Mouse (Mus musculus) liver, embryonic 13.5 days (tissue): ENCODE data around the gene Cbx2. TPM values are rescaled to one million over a fixed set of nuclear protein-coding genes. Genes with fewer than 3 reads are reported as not detected.

Source experiments
- ATAC-seq: fragments of 200-750 bp; cut with Nextera tagmentation; 2 replicates; pipeline ENCODE4 v1.8.0; 2017; ENCODE audit warnings: low read depth, mild to moderate bottlenecking, moderate number of reproducible peaks, moderate library complexity
- DNase-seq: peaks from one replicate; pipeline ENCODE4 v3.0.0; 2022
- H3K27ac ChIP-seq: fragments of 300-500 bp; sonication (generic); 2 replicates; pipeline ENCODE4 v1.5.1; 2015; ENCODE audit warnings: moderate library complexity, mild to moderate bottlenecking, inconsistent platforms
- H3K27me3 ChIP-seq: fragments of 300-500 bp; sonication (generic); 2 replicates; pipeline ENCODE4 v1.6.1; 2015; ENCODE audit warnings: mild to moderate bottlenecking, inconsistent platforms
- H3K36me3 ChIP-seq: fragments of 300-500 bp; sonication (generic); 2 replicates; pipeline ENCODE4 v1.6.1; 2015; ENCODE audit warnings: mild to moderate bottlenecking, inconsistent platforms
- H3K4me1 ChIP-seq: fragments of 300-500 bp; sonication (generic); replicated peaks from 2 replicates; pipeline ENCODE4 v1.6.1; 2015; ENCODE audit warnings: inconsistent platforms
- H3K4me2 ChIP-seq: fragments of 300-500 bp; sonication (generic); 2 replicates; pipeline ENCODE4 v1.6.1; 2015; ENCODE audit warnings: inconsistent platforms, mild to moderate bottlenecking, moderate library complexity
- H3K4me3 ChIP-seq: fragments of 300-500 bp; sonication (generic); replicated peaks from 2 replicates; pipeline ENCODE4 v1.5.1; 2015; ENCODE audit warnings: mild to moderate bottlenecking, inconsistent platforms
- H3K9ac ChIP-seq: fragments of 300-500 bp; sonication (generic); 2 replicates; pipeline ENCODE4 v1.6.1; 2015; ENCODE audit warnings: mild to moderate bottlenecking, inconsistent platforms
- H3K9me3 ChIP-seq: fragments of 300-500 bp; sonication (generic); replicated peaks from 2 replicates; pipeline ENCODE4 v1.6.1; 2016; ENCODE audit warnings: inconsistent platforms
- WGBS: fragments of 180-500 bp; shearing (Covaris S2); methylation state at CpG from one replicate; pipeline ENCODE4 v1.1.7; 2015; ENCODE audit not compliant: insufficient replicate concordance; 5-methylcytosine and 5-hydroxymethylcytosine counted together
- polyA plus RNA-seq: library from polyadenylated mRNA; unstranded; fragments of >200 nt; fragmentation: Nextera tagmentation; extraction: Ambion mirVana; gene quantifications from 2 replicates; pipeline ENCODE4 v1.2.1, GENCODE M21; 2015

The Cbx2 gene
- polyA plus RNA-seq: 3.8 and 4.1 TPM in 2 replicates

DNA sequence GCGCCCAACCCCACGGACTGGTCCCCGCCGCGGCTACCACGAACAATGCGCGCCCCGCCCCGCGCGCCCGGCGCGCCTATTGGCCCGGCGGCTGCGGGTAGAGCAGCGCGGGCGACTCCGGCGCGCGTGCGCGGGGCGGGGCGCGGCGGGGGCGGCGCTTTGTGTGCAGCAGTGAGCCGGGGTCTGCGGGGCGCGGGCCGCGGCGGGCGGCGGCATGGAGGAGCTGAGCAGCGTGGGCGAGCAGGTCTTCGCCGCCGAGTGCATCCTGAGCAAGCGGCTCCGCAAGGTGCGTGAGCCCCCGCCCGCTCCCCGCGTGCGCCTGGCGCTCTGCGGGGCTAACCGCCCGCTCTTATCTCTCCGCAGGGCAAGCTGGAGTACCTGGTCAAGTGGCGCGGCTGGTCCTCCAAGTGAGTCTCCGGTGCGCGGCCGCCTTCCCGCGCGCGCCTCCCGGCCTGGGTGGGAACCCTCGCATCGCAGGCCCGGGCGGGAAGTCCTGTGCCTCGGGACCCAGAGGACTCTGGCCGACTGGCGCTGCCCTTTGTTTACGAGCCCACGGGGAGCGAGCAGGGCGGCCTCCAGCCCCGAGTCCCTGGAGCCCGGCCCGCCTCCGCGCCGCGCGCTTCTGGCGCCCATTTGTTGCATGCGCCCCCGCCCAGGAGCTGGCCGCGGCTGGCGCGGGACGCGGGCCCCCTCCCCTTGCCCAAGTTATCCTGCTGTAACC, at the start of gene Cbx2:
TSS of gene Cbx2 (plus strand) at position 68 of the 721 bp plus-strand sequence.
- DNase-seq (peak; percentile 45), ATAC-seq (peak; percentile 79)
- Histone ChIP-seq H3K9me3 (no peaks in the 10 kb centered on the region), H3K9ac (peak within 1 kb of the TSS; percentile 70), H3K4me2 (peak within 1 kb of the TSS; percentile 79), H3K27ac (no peak within 1 kb of the TSS; the same call in 1 of the 2 replicates), H3K4me3 (peak within 1 kb of the TSS; percentile 69), H3K27me3 (peaks cover 68% of the 10 kb centered on the region), H3K4me1 (peaks cover 32% of the 10 kb centered on the region), H3K36me3 (peaks cover 16% of the 10 kb centered on the region)
- WGBS: under 1% methylated on average over 84 of the region's 99 CpGs

GRCm38 (mm10) chr11:118974340-118974739, 48.4 kb upstream of the Cbx2 start:
- ATAC-seq (no peak), DNase-seq (no peak)
- WGBS: 64% methylated on average over 7 of the region's 7 CpGs
- H3K4me3 ChIP-seq: no peak overlapping the region
- no peak overlapping the region for H3K9ac ChIP-seq
- no peak overlapping the region for H3K27ac ChIP-seq
- no peaks in the 10 kb centered on the region for H3K36me3 ChIP-seq
- no peaks in the 10 kb centered on the region for H3K4me1 ChIP-seq
- no peaks in the 10 kb centered on the region for H3K9me3 ChIP-seq
- peaks cover 31% of the 10 kb centered on the region for H3K27me3 ChIP-seq
- H3K4me2 ChIP-seq: no peak overlapping the region

GRCm38 (mm10) chr11:118975427-118975826, 47.3 kb upstream of the Cbx2 start:
- Histone ChIP-seq H3K9me3 (no peaks in the 10 kb centered on the region), H3K9ac (no peak overlapping the region), H3K4me1 (no peaks in the 10 kb centered on the region), H3K27me3 (peaks cover 32% of the 10 kb centered on the region), H3K27ac (no peak overlapping the region), H3K4me3 (no peak overlapping the region), H3K36me3 (no peaks in the 10 kb centered on the region), H3K4me2 (peak overlapping the region; percentile 38)
- 2% methylated on average over 10 of the region's 10 CpGs for WGBS
- DNase-seq: peak; percentile 26
- no peak for ATAC-seq

DNA sequence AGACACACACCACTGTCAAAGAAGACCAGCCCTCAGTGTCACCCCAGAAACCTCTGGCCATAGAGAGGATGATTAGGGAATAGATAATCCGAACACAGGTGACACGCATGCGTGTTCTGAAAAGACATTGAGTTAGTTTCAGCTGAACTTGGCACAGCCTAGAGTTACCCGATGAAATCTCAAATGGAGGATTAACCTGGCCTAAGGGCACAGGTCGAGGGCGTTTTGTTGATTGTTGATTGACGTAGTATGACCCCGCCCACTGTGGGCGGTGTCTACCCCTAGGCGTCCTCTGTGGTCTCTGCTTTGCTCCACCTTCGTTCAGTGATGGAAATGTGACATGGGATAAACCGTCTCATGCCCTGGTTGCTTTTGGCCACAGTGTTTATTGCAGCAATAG, 46.8 kb upstream of the Cbx2 start:
- H3K9me3 ChIP-seq: no peaks in the 10 kb centered on the region
- DNase-seq (no peak), ATAC-seq (peak; percentile 29; the same call in 1 of the 2 replicates)
- no peak overlapping the region for H3K9ac ChIP-seq
- H3K4me3 ChIP-seq: no peak overlapping the region; the same call in 1 of the 2 replicates
- H3K27ac ChIP-seq: no peak overlapping the region
- no peaks in the 10 kb centered on the region for H3K36me3 ChIP-seq
- no peaks in the 10 kb centered on the region for H3K4me1 ChIP-seq
- peak overlapping the region; percentile 38 for H3K4me2 ChIP-seq
- 17% methylated on average over 12 of the region's 12 CpGs for WGBS
- H3K27me3 ChIP-seq: peaks cover 30% of the 10 kb centered on the region

DNA sequence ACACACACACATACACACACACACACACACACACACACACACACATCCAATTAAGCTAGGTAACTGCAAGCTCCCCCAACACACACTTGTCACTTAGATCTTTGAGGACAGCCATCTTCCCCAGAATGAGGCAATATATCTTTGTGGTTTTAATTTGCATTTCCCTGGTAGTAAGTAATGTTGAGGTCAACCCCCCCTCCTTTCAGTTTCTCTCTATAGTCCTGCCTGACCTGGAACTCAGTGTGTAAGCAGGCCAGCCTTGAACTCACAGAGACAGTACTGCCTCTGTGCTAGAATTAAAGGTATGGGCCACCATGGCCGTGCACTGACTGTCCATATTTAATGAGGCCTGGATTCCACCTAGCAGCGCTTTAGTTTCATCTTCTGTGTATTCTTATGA, 42.4 kb upstream of the Cbx2 start:
- no peak overlapping the region for H3K9ac ChIP-seq
- no peaks in the 10 kb centered on the region for H3K4me1 ChIP-seq
- no peaks in the 10 kb centered on the region for H3K36me3 ChIP-seq
- 59% methylated on average over 2 of the region's 2 CpGs for WGBS
- H3K27me3 ChIP-seq: peaks cover 20% of the 10 kb centered on the region
- ATAC-seq (no peak), DNase-seq (no peak)
- no peak overlapping the region for H3K4me2 ChIP-seq
- H3K27ac ChIP-seq: no peak overlapping the region
- H3K4me3 ChIP-seq: no peak overlapping the region
- H3K9me3 ChIP-seq: no peaks in the 10 kb centered on the region

GRCm38 (mm10) chr11:118981012-118981776, 41.6 kb upstream of the Cbx2 start:
- no peak overlapping the region for H3K4me2 ChIP-seq
- no peak for DNase-seq
- WGBS: 41% methylated on average over 18 of the region's 18 CpGs

DNA sequence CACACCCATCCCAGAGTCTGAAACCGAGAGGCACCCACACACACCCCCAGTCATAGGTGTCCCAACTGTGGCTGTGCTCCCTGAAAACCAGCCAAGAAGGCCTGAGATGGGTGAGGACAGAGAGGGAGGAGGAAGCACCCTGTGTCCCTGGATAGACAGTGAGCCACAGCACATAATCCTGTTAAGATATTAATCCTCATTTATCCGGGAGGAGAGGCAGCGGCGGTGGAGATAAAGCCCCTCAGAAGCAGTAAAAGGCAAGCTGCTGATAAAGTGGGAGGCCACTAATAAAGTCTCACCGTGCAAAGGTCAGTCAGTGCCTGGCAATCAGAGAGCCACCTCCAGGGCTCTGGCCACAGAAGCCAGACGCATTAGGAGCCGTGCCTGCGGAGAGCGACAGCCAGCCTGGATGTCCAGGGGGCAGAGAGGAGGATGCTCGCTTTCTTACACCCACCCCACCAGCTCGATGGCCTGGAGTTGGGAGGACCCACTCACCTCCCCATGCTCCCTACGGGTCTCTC, 40.1 kb upstream of the Cbx2 start:
- H3K4me3 ChIP-seq: no peak overlapping the region
- peaks cover 20% of the 10 kb centered on the region for H3K27me3 ChIP-seq
- no peaks in the 10 kb centered on the region for H3K9me3 ChIP-seq
- ATAC-seq: no peak
- H3K4me2 ChIP-seq: no peak overlapping the region
- H3K4me1 ChIP-seq: no peaks in the 10 kb centered on the region
- H3K27ac ChIP-seq: no peak overlapping the region
- no peak overlapping the region for H3K9ac ChIP-seq
- WGBS: 47% methylated on average over 12 of the region's 12 CpGs
- DNase-seq: no peak
- no peaks in the 10 kb centered on the region for H3K36me3 ChIP-seq

More at GRCm38 (mm10) chr11:118981012-118981776, 41.6 kb upstream of the Cbx2 start:
- Histone ChIP-seq H3K27me3 (peaks cover 20% of the 10 kb centered on the region), H3K9me3 (no peaks in the 10 kb centered on the region), H3K36me3 (no peaks in the 10 kb centered on the region), H3K4me3 (no peak overlapping the region), H3K27ac (no peak overlapping the region), H3K9ac (no peak overlapping the region), H3K4me1 (no peaks in the 10 kb centered on the region)
- ATAC-seq: no peak

GRCm38 (mm10) chr11:118985571-118985970, 37.2 kb upstream of the Cbx2 start:
- Histone ChIP-seq H3K27ac (no peak overlapping the region), H3K27me3 (peaks cover 5% of the 10 kb centered on the region; the same call in 1 of the 2 replicates), H3K4me1 (no peaks in the 10 kb centered on the region), H3K9ac (no peak overlapping the region), H3K4me2 (no peak overlapping the region), H3K4me3 (no peak overlapping the region), H3K36me3 (no peaks in the 10 kb centered on the region), H3K9me3 (no peaks in the 10 kb centered on the region)
- WGBS: 47% methylated on average over 5 of the region's 5 CpGs
- ATAC-seq (no peak), DNase-seq (no peak)

- 69% methylated on average over 10 of the region's 10 CpGs for whole genome bisulfite sequencing
- Histone ChIP-seq H3K9ac (no peak within 1 kb of the TSS), H3K9me3 (no peaks in the 10 kb centered on the region), H3K27ac (no peak within 1 kb of the TSS), H3K4me3 (no peak within 1 kb of the TSS), H3K36me3 (no peaks in the 10 kb centered on the region), H3K4me1 (no peaks in the 10 kb centered on the region), H3K4me2 (no peak within 1 kb of the TSS), H3K27me3 (no peaks in the 10 kb centered on the region)
- DNase-seq (no peak), ATAC-seq (no peak)
These were observed 34.8 kb upstream of the Cbx2 start, which contains the start of gene Enpp7 for GRCm38 (mm10) chr11:118987999-118988398. Gene Enpp7, plus strand, starts transcription at chr11:118988188.

GRCm38 (mm10) chr11:118992781-118993180, 30.0 kb upstream of the Cbx2 start:
- no peak overlapping the region for H3K4me2 ChIP-seq
- peaks cover 3% of the 10 kb centered on the region; the same call in 1 of the 2 replicates for H3K4me1 ChIP-seq
- no peak for DNase-seq
- no peaks in the 10 kb centered on the region for H3K36me3 ChIP-seq
- no peak overlapping the region for H3K27ac ChIP-seq
- WGBS: 10% methylated on average over 3 of the region's 3 CpGs
- H3K4me3 ChIP-seq: no peak overlapping the region
- H3K9me3 ChIP-seq: no peaks in the 10 kb centered on the region
- H3K9ac ChIP-seq: no peak overlapping the region
- no peak for ATAC-seq
- H3K27me3 ChIP-seq: peaks cover 7% of the 10 kb centered on the region

DNA sequence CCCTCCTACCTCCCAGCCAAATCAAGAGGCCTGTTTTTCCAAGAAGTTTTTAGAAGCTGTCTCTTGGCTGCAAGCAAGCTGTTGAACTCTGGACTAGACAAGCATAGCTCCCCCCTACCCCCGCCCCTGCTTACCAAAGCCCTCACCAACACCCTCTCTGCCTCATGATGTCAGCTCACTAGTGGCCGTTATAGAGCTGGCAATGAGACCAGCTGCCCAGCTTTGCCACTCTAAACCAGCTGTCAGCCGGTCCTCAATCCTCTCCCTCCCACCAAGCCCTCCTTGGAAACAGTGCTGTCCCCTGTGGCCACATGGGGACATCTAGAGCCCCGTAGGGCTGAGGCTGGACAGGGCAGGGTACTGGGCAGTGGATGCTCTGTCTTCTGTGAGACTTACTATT, 27.3 kb upstream of the Cbx2 start:
- H3K4me2 ChIP-seq: no peak overlapping the region
- DNase-seq: no peak
- H3K36me3 ChIP-seq: no peaks in the 10 kb centered on the region
- no peak overlapping the region for H3K27ac ChIP-seq
- H3K4me1 ChIP-seq: peaks cover 3% of the 10 kb centered on the region; the same call in 1 of the 2 replicates
- no peak overlapping the region for H3K4me3 ChIP-seq
- H3K27me3 ChIP-seq: peaks cover 30% of the 10 kb centered on the region
- no peak overlapping the region for H3K9ac ChIP-seq
- ATAC-seq: no peak
- WGBS: 40% methylated on average over 4 of the region's 4 CpGs
- no peaks in the 10 kb centered on the region for H3K9me3 ChIP-seq
